Mouse (Mus musculus) cerebellum, postnatal 4 days (tissue): ENCODE measurements around the gene Eif2b2.

ENCODE experiments used
- DNase-seq, 2 experiments: peaks; one replicate each; pipeline ENCODE4 v3.0.0; 2022; ENCODE audit warnings: low spot score in 2 of 2, mixed read lengths in 1 of 2

Eif2b2 gene

DNA sequence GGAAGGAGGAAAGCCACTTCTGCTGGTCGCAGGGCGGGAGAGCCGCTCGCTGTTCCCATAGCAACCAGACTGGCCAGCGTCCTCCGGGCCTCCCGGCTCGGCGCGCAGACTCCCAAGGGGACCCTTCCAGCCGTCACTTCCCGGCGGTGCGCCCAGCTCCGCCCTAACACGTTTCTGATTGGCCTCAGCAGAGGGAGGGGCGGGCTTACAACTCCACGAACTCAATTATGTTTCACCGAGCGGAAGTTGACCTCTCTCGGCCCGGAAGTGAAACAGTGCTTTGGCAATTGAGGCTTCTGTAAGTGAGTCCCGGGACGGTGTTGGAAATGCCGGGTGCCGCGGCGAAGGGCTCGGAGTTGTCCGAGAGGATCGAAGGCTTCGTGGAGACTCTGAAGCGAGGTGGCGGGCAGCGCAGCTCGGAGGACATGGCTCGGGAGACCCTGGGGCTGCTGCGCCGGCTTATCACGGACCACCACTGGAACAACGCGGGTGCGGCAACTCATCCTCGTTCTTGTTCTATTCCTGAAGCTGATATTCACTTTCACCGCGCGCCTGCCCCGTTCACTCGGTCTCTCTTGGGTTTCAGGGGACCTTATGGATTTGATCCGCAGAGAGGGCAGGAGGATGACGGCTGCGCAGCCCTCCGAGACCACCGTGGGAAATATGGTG is at the start of gene Eif2b2:
Gene Eif2b2, plus strand, starts transcription at position 246 of the 669 bp plus-strand sequence.
- peak; percentile 96 to 97 for DNase-seq

DNA sequence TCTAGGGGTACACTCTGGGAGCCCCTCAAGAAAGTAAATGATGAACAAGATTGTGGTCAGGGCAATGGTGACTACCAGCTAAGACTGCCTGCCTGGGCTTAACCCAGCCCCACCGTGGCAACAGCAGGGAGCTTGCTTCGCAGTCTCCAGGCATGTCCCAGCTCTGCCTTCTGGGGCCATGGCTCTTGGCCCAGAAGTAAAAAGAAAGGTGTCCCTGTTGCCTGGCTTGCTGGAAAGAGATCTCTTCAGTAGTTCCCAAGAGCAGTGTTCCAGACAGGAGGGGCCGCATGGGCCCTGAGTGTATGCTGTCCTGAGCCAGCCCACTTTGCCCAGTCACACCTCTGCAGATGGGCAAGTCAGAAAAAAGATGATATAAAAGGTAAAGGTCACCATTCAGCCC is 49.4 kb upstream of the Eif2b2 start:
- DNase-seq = no peak

- no peak for DNase-seq
These were observed 48.9 kb upstream of the Eif2b2 start for GRCm38 (mm10) chr12:85170284-85170947.

DNA sequence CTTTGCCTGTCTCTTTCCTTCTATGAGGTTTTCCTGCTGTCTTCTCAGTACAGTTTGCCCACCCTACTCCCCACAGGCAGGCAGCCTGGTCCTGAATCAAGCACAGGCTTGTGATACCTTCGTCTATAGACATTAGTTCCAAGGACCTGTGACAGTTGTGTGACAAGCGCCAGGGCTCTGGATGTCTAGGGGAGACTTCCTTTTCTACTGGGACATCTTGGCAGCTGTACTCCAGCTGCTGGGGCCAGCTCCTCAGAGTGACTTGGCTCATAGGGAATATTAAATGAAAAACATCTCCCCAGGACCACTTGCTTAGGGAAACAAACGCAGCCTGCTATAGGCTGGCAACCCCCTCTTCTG is 48.4 kb upstream of the Eif2b2 start:
- DNase-seq = no peak

DNA sequence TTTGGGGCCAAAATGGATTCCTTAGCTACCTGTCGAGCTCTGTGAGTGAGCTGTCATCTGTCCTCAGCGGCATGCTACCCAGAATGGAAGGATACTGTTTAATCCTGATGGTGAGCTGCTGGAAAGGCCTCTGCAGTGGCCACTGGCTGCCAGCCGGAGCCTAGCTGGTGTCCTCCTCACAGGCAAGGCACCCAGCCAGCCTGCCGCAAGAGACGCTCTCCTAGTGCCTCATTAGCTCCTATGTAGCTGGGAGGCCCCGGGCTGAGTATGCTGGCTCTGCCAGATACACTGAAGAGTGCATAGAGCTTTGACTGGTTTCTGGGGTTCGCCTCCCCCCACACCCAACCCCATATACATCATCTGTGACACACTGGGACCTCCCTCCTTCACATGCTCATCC is 45.3 kb upstream of the Eif2b2 start:
- DNase-seq = peak in 1 of 2 experiments; percentile 14

DNA sequence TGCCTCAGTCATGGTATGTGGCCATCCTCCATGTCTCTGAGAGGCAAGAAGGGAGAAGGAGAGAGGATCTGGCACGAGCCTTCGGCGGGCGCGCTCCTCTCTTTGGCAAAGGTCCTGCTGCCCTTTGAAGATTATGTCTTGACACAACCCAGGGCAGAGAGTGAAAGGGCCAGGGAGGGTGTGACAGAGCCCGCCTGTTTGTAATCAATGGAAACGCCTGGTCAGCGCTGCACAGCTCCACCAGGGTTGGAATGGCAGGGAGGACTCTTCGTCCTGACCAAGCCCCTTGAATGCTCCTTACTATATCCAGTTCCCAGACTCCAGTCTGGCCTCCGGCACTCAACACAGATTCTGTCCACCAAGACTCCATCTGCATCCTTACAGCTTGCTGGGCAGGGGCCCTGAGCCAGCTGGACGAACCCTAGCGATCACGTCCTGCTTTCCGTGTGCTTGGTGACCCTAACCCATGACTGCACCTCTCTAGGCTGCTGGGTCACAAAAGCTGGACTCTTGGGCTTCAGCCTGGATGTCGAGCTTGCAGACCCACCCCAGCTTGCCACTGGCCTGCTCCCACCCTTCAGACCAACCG is 44.1 kb upstream of the Eif2b2 start:
- peak in 1 of 2 experiments; percentile 18 for DNase-seq

- DNase-seq = peak; percentile 66 to 84
These were observed 43.1 kb upstream of the Eif2b2 start for GRCm38 (mm10) chr12:85175926-85176845.

DNA sequence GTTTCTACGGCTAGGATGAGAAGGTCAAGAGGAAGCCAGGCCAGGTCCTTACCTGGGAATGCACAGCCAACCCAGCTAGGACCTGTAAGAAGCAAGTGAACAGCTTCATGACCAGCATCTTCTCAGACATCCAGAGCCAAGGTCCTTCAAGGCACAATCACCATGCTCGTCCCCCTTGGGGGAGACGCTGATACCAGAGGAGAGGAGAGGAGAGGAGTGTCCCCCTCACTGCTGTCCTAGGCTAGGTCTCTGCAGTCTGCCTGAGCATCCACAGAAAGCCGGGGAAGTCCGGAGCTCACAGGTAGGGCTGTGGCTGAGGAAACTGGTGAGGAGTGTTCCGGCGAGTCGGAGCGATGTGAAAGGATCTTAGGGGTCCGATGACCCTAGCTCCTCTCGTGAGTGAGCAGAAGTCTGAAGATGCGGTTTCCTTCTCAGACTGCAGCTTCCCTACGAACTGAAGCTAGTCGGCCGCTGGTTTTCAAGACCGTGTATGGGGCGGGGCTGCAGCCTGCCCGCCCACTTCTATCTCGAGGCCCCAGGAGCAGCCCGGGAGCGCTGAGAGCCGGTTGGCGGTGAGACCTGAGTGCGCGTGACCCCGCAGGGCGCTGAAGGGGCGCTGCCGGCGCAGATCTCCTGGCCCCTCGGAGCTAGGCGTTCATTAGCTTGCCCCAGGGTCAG is 42.3 kb upstream of the Eif2b2 start:
- peak in 1 of 2 experiments; percentile 14 for DNase-seq

GRCm38 (mm10) chr12:85177740-85178239 is 41.5 kb upstream of the Eif2b2 start, which contains the start of gene Pgf:
Gene Pgf (minus strand): TSS chr12:85177790.
- DNase-seq = no peak

DNA sequence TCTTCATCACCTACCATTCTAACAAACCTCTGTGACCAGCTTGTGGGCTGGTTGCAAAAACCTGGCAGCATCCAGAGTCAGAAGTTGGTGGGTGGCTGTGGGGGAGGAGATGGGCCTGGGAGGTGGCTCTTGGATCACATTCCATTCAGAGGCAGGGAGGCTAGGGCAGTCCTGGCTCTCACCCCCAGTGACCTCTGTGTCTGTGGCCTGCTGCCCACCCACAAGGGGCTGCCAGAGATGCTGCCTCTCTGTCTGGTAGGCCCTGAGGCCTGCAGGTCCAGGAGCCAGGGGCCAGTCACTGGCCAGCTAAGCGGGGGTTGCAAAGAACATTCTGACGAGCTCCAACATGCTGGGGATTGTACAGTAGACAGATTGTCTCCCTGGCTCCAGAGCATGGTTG is 41.0 kb upstream of the Eif2b2 start:
- DNase-seq = no peak

GRCm38 (mm10) chr12:85181475-85182344 is 37.6 kb upstream of the Eif2b2 start:
- DNase-seq = no peak

GRCm38 (mm10) chr12:85182345-85182643 is 37.0 kb upstream of the Eif2b2 start:
- no peak for DNase-seq

DNA sequence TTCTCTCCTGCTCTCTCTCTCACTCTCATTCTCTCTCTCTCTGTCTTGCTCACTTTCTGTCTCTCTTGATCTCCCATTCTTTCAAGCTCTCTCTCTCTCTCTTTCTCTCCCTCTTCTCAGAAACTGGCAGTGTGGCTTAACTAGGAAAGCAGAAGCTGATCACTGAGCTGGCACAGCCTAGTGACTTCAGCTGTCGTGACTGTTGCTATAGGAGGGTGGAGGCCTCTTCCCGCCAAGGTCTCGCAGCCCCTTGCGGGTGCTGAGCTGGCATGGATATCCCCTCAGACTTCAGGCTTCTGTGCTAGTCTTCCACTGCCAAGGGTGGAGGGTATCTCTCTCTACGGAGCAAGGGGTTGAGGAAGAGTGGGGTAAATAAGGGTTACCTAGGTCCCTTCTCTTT is 36.4 kb upstream of the Eif2b2 start:
- no peak for DNase-seq

DNA sequence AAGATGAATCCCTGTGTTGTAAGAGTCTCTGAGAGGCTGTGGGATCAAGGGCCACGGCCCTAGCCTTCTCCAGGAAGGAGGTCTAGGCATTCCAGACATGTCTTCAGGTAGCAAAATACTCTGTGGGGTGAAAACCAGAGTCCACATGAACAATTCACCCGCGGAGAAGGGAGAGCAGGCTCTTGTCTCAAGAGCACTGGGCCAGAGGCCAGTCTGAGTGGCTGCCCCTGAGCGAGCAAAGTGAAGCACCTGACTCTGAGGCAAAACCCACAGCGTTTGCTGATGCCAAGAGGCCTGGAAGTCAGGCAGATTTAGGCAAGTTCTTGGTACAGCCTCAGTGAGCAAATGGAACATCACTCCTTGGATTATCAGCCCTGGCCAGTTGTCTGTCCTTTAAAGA is 35.2 kb upstream of the Eif2b2 start:
- DNase-seq = no peak

DNA sequence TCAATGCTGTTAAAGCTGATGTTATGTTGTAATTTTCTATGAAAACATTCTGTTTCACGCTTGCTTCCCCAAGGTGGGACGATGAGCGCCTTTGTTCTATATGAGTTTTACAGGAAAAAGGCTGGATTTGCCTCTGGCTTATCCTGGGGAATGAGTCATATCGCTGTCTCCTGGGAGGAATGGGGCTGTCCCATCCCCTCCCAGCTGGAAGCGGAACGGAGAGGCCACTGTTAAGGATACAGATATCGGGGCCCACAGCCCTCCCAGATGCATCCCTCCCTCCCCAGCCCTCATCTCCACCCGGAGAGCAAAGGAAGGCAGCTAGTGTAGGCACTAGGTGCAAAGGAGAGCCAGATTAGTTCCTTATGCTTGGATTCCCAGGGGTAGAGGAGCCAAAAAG is 33.5 kb upstream of the Eif2b2 start:
- DNase-seq = peak in 1 of 2 experiments; percentile 14

DNA sequence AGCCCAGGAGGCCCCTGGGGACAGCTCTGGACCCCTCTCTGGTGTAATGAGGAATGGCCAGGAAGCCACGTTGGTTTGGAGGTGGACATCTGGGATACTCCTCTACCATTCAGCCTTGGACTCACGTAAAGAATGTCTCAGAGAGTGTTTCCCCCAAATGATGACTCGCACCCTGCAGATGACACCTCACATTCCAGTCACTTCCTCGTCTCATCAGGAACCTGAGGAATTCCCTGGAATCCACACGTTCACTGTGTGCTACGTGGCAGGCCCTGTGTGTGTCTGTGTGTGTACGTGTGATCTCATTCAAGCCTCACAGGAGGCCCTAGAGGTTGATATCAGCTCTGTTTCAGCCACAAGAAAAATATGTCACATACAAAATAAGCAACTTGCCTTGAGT is 32.9 kb upstream of the Eif2b2 start:
- no peak for DNase-seq

- no peak for DNase-seq
These were observed 29.0 kb upstream of the Eif2b2 start for GRCm38 (mm10) chr12:85190290-85190689.

GRCm38 (mm10) chr12:85192461-85193108 is 26.7 kb upstream of the Eif2b2 start:
- peak in 1 of 2 experiments; percentile 67 for DNase-seq

GRCm38 (mm10) chr12:85193146-85193545 is 26.1 kb upstream of the Eif2b2 start:
- DNase-seq = no peak
